Mouse (Mus musculus) left cerebral cortex, adult 8-10 months (tissue): ENCODE data around the gene Kif26b. TPM values are rescaled to one million over a fixed set of nuclear protein-coding genes. Genes with fewer than 3 reads are reported as not detected.
A peak's percentile ranks its signal among the peaks of the same experiment; 100 is the strongest.

Experiments used
- DNase-seq, 2 experiments: peaks; one replicate each; pipeline ENCODE4 v3.0.0; 2022; ENCODE audit warnings: low spot score in 2 of 2
- total RNA-seq, 4 experiments: library from RNA; stranded (reverse); gene quantifications; 2 replicates each; pipeline ENCODE4 v1.2.4; 2022

The Kif26b gene
- total RNA-seq, 4 experiments from 2014 or later, result 9.3 to 10.2 (median 9.4) TPM

- no peak for DNase-seq
Measured at GRCm38 (mm10) chr1:178894081-178894401, 365.1 kb downstream of the Kif26b start.

GRCm38 (mm10) chr1:178895674-178896073, 366.7 kb downstream of the Kif26b start:
- DNase-seq, result no peak

DNA sequence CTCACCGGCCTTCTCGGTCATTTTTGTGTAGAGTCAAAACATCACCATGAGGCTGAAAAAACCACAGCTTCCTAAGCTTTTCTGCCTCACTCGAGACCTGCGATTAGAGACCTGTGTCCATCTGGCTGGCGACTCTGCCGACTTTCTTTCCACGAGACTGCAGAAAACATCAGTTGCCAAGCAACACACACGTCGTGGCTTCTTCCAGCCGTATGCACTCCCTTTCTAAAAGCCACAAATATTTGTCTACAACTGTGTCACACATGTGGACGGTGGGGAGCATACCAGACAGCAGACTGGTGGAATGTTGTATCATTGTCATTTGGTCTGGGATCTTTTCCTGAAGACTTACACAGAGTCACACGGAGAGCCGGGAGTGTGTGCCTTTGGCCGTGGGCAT, 382.0 kb downstream of the Kif26b start:
- DNase-seq, result no peak

DNA sequence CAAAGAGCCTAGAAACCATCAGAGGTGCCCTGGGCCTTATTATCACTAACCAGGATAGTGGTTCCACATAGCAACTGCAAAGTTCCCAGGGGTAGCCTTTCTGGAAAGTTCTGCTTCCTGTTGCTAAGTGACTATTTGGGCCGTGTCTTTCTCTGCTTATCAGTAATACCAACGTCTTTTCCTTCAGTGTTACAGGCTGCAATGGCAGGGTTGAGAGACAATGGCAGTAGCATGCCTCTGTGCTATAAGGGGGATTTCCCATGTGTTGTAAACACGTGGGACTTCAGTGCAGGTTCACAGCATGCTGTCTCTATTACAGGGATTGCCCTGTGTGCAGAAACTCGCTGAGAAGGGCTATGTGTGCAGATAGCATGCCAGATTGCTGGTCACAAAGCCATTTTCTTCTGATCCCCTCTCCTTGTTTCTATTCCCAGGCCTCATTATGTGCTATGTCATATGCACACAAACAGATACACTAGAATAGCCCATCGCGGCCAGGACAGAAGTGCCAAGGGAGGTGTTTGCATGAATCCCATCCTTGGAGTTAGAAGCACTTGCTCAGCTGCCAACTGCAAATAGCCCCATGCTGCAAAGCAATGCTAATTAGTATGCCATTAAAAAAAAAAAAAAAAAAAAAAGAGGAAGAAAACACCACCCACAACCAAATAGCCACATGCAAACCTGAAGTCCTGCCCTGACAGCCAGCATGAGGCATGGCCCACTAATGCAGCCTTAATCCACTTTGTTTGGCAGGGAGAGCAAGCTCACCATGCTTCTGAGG, 384.2 kb downstream of the Kif26b start:
- DNase-seq, result no peak

DNA sequence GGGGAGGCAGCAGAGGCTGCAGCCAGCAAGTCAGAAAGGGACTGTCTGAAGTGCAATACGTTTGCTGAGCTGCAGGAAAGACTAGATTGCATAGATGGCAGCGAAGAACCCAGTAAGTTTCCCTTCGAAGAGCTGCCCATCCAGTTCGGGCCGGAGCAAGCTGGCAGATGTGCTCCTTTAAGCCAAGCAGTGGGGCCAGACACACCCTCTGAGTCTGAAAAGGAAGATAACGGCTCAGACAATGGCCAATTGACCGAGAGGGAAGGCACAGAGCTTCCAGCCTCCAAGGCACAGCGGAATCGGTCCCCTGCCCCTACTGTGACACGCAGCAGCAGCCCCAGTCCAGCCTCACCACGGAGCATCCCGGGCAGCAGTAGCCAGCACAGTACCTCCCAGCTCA, 386.1 kb downstream of the Kif26b start:
- no peak for DNase-seq

DNA sequence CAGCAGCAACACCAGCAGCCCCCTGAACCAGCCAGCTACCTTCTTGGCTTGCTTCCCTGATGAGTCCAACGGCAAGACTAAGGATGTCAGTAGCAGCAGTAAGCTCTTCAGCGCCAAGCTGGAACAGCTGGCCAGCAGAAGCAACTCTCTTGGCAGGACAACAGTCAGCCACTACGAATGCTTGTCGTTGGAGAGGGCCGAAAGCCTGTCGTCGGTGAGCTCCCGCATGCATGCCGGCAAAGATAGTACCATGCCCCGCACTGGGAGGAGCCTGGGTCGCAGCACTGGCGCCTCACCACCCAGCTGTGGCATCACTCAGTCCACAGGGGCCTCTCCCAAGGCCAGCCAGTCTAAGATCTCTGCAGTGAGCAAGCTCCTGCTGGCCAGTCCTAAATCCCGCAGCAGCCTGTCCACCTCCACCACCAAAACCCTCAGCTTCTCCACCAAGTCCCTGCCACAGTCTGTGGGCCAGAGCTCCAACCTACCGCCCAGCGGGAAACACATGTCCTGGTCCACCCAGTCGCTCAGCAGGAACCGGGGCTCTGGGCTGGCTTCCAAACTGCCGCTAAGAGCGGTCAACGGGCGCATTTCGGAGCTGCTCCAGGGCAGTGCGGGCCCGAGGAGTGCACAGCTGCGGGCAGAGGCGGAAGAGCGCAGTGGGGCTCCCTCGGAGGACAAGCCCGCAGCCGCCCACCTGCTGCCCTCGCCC, 388.4 kb downstream of the Kif26b start:
- no peak for DNase-seq

- DNase-seq, result no peak
Measured at GRCm38 (mm10) chr1:178924492-178925183, 395.7 kb downstream of the Kif26b start.

GRCm38 (mm10) chr1:178929531-178929930, 400.6 kb downstream of the Kif26b start:
- DNase-seq, result no peak

GRCm38 (mm10) chr1:178933953-178934637, 405.2 kb downstream of the Kif26b start:
- no peak for DNase-seq

GRCm38 (mm10) chr1:178936457-178936856, 407.5 kb downstream of the Kif26b start:
- no peak for DNase-seq

DNA sequence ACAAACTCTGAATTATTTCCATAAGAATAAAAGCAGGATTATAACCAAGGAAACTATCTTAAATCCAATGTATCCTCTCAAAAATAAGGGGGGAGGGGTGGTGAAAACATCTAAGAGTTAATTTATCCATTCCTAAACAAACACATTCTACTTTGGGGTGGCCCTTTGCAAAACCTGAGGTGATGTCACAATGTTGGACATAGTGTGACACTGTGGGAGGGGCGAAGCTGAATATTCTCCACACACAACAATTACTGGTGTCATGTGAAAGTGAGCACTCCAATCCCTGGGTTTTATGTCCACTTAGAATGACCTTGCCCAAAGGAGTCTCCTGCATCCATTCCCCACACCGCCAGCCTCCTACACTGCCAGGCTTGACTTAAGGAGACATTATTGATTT, 408.1 kb downstream of the Kif26b start:
- no peak for DNase-seq

- no peak for DNase-seq
Measured at GRCm38 (mm10) chr1:178940353-178940752, 411.4 kb downstream of the Kif26b start.

DNA sequence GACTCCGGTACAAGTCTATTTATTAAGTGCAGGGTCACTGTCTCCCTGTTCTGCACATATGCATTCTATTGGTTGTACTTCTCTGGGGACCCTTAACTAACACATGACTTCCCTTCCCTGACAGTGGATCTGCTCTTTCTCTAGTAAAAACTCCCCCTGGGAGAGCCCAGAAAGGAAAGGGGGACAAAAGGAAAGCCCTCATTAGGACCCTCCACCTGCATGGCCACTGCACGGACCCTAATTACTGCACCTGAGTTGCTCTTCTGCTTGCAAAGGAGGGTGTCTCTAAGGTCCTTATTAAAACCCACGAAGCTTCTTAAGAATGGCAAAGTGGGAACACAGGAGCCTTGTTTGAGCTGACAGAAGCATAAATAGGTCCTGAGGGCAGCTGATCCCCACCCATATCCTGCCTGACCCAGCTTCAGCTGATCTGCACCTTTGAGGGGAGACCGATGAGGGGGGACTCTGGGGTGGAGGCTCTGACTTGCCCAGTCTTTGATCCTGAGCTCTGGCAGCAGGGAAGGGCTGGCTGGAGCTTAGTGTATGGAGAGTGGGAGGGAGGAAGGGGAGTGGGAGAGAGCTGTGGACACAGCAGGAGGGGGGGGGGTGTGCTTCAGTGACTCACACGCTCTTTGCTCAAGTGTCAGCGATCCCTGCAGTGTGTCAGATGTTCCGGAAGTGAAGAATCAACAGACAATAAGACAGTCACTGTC, 413.5 kb downstream of the Kif26b start:
- no peak for DNase-seq

DNA sequence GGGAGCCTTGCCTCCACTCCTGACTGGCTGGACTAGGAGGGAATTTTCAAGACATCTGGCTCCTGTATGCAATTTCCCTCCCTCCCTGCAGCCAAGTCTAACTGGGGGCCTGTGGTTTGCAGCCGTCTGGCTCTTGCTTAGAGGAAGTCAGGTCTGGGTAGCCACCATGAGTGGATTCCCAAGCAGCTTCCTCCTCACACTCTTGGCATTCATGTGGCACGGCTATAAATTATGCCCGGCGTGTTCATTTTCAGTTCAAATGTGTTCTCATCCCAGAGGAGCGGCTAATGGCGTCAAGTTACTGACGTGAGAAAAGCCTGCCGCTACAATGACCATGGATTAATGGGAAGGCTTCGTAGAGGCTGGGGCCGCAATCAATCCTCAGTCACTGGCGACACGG, 424.0 kb downstream of the Kif26b start:
- DNase-seq, result no peak

DNA sequence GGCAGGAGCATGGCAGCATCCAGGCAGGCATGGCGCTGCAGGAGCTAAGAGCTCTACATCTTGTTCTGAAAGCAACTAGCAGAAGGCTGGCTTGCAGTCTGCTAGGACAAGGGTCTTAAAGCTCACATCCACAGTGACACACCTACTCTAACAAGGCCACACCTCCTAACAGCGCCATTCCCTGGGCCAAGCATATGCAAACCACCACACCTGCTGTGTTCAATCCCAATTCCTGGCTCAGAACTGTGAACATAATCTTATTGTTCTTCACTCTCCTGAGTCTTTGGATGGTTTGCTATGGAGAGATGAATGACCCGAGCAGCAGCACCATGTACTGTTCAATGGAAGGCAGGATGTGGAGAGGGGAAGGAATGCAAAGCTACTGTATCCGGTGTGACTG, 429.7 kb downstream of the Kif26b start:
- DNase-seq, result no peak

- DNase-seq, result peak; percentile 18 to 67
Measured at GRCm38 (mm10) chr1:178960015-178960559, 431.2 kb downstream of the Kif26b start.

- DNase-seq, result no peak
Measured at GRCm38 (mm10) chr1:178961661-178962060, 432.7 kb downstream of the Kif26b start.

DNA sequence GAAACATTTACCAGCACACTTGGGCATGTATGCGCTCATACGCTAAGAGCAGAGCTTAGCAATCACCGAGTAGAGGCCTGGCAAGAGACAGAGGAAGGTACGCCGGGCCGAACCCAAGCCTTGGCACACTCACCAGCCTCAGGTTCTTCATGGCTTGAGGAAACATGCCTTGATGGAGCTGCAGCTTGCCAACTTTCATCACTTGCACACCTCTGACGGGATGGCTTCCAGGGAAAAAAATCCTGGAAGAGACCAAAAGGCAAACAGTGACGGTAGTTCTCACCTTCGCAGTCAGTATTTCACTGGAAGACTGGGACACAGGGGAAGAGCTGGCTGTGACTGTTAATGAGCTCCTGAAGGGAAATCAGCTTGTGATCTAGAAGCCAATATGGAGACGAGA, 443.1 kb downstream of the Kif26b start:
- DNase-seq, result no peak

GRCm38 (mm10) chr1:178978617-178979245, 449.8 kb downstream of the Kif26b start:
- no peak for DNase-seq

GRCm38 (mm10) chr1:178980185-178980584, 451.3 kb downstream of the Kif26b start:
- DNase-seq, result no peak
